ENCODE assay signal across 16 mouse cellular contexts in genomic region chr4:45495531-45496201, GRCm38 (mm10). TPM values are rescaled to one million over a fixed set of nuclear protein-coding genes. Genes with fewer than 3 reads are reported as not detected.
A peak's percentile ranks its signal among the peaks of the same experiment; 100 is the strongest.
DNase-seq lines count a peak whose midpoint lies in the region; ATAC-seq and TF ChIP-seq lines count a peak whose summit lies in the region.
"Had no signal": no experiment of that assay in that cellular context is flagged by ENCODE, and none has a peak within 500 bp of the region (broad histone marks: within the 10 kb centered on the region; RNA-seq: fewer than 3 reads in every experiment).

No protein-coding gene starts in this region.

- H3K4me2 ChIP-seq in heart, postnatal 0 days (ENCODE audit: low read depth, low read length) = no peak overlapping the region
- H3K4me2 ChIP-seq in embryonic facial prominence, embryonic 14.5 days (ENCODE audit: low read depth, low read length) = no peak overlapping the region
- H3K4me2 ChIP-seq in lung, embryonic 16.5 days (ENCODE audit: low read depth, low read length) = no peak overlapping the region
- H3K4me2 ChIP-seq: midbrain, embryonic 13.5 days had no signal

- no peaks in the 10 kb centered on the region for H3K36me3 ChIP-seq in heart, postnatal 0 days (replicated peaks; ENCODE audit: control insufficient read depth, insufficient read depth, low read length)
- H3K36me3 ChIP-seq in embryonic facial prominence, embryonic 10.5 days (replicated peaks) = no peaks in the 10 kb centered on the region
- no peaks in the 10 kb centered on the region for H3K36me3 ChIP-seq in embryonic facial prominence, embryonic 14.5 days (ENCODE audit: control insufficient read depth, insufficient read depth, low read length)
- H3K36me3 ChIP-seq in lung, embryonic 16.5 days (ENCODE audit: control insufficient read depth, insufficient read depth, low read length) = no peaks in the 10 kb centered on the region
- H3K36me3 ChIP-seq: midbrain, embryonic 13.5 days had no signal

- no peak for TF ChIP-seq EP300 in heart, postnatal 0 days (IDR thresholded peaks at IDR 0.05; ENCODE audit: low read depth)

- no peak overlapping the region for H3K4me3 ChIP-seq in heart, postnatal 0 days (ENCODE audit: low read depth, low read length)
- no peak overlapping the region for H3K4me3 ChIP-seq in embryonic facial prominence, embryonic 10.5 days
- H3K4me3 ChIP-seq in embryonic facial prominence, embryonic 14.5 days (ENCODE audit: low read depth, low read length) = no peak overlapping the region
- H3K4me3 ChIP-seq in lung, embryonic 16.5 days (ENCODE audit: low read length) = no peak overlapping the region
- H3K4me3 ChIP-seq in layer of hippocampus, adult 2 months = no peak overlapping the region
- H3K4me3 ChIP-seq: left cerebral cortex, adult 2 months; midbrain, embryonic 13.5 days had no signal

- DNase-seq in heart, postnatal 0 days (ENCODE audit: low spot score) = peak; percentile 30
- no peak for DNase-seq in heart, adult 8-10 months (ENCODE audit: low spot score)
- DNase-seq in embryonic facial prominence, embryonic 10.5 days (ENCODE audit: low spot score) = peak; percentile 43
- peak; percentile 74 for DNase-seq in embryonic facial prominence, embryonic 14.5 days (ENCODE audit: low spot score)
- no peak for DNase-seq in layer of hippocampus, adult 2 months (ENCODE audit: low spot score in 2 of 2)
- DNase-seq in cerebellum, adult 11 months = no peak
- DNase-seq: cerebellum, adult 9-11 months; gastrocnemius, postnatal 36 days; kidney, postnatal 36 days; right cerebral cortex, postnatal 4 days; thymus, postnatal 4 days had no signal

- H3K4me1 ChIP-seq in heart, postnatal 0 days (ENCODE audit: control insufficient read depth, insufficient read depth) = peaks cover 85% of the 10 kb centered on the region
- H3K4me1 ChIP-seq in embryonic facial prominence, embryonic 10.5 days = peaks cover 98% of the 10 kb centered on the region
- peaks cover 67% of the 10 kb centered on the region for H3K4me1 ChIP-seq in embryonic facial prominence, embryonic 14.5 days (ENCODE audit: control insufficient read depth, insufficient read depth, low read length)
- peaks cover 83% of the 10 kb centered on the region for H3K4me1 ChIP-seq in lung, embryonic 16.5 days (replicated peaks; ENCODE audit: control insufficient read depth, insufficient read depth, low read length)

- no peak for TF ChIP-seq CTCF in heart, postnatal 0 days (IDR thresholded peaks at IDR 0.05; ENCODE audit: low read depth)
- TF ChIP-seq CTCF in layer of hippocampus, adult 2 months (conservative IDR thresholded peaks at IDR 0.05) = no peak

- ATAC-seq in heart, postnatal 0 days (ENCODE audit: insufficient read depth, low read depth) = no peak; the same call in 1 of the 2 replicates
- peak; percentile 32; the same call in 1 of the 2 replicates for ATAC-seq in embryonic facial prominence, embryonic 14.5 days (ENCODE audit: low read depth)
- peak; percentile 65 for ATAC-seq in lung, embryonic 16.5 days (ENCODE audit: low read depth)
- ATAC-seq: midbrain, embryonic 13.5 days had no signal

- no peak overlapping the region for H3K9ac ChIP-seq in heart, postnatal 0 days (replicated peaks; ENCODE audit: low read depth, low read length)
- H3K9ac ChIP-seq in embryonic facial prominence, embryonic 14.5 days (ENCODE audit: low read depth, low read length) = no peak overlapping the region
- peak overlapping the region; percentile 33 for H3K9ac ChIP-seq in lung, embryonic 16.5 days (ENCODE audit: low read length)
- H3K9ac ChIP-seq: liver, embryonic 14.5 days; midbrain, embryonic 13.5 days had no signal

- H3K27me3 ChIP-seq in heart, postnatal 0 days (ENCODE audit: control insufficient read depth, insufficient read depth, low read length) = no peaks in the 10 kb centered on the region
- H3K27me3 ChIP-seq in embryonic facial prominence, embryonic 10.5 days (replicated peaks; ENCODE audit: low read depth, poor library complexity, severe bottlenecking) = peaks cover 32% of the 10 kb centered on the region; the same call in 1 of the 2 replicates
- H3K27me3 ChIP-seq in embryonic facial prominence, embryonic 14.5 days (replicated peaks; ENCODE audit: control insufficient read depth, insufficient read depth, low read length) = no peaks in the 10 kb centered on the region
- H3K27me3 ChIP-seq in lung, embryonic 16.5 days (ENCODE audit: control insufficient read depth, insufficient read depth, low read depth, low read length) = no peaks in the 10 kb centered on the region
- H3K27me3 ChIP-seq: CH12.LX had no signal

- no peaks in the 10 kb centered on the region for H3K9me3 ChIP-seq in heart, postnatal 0 days (replicated peaks; ENCODE audit: control insufficient read depth, low read length)
- no peaks in the 10 kb centered on the region for H3K9me3 ChIP-seq in embryonic facial prominence, embryonic 10.5 days
- H3K9me3 ChIP-seq in embryonic facial prominence, embryonic 14.5 days (ENCODE audit: control insufficient read depth, low read length) = no peaks in the 10 kb centered on the region
- no peaks in the 10 kb centered on the region for H3K9me3 ChIP-seq in lung, embryonic 16.5 days (ENCODE audit: control insufficient read depth, low read length)
- H3K9me3 ChIP-seq: midbrain, embryonic 13.5 days had no signal

- H3K27ac ChIP-seq in heart, postnatal 0 days (ENCODE audit: low read depth) = peak overlapping the region; percentile 77
- H3K27ac ChIP-seq in embryonic facial prominence, embryonic 10.5 days (replicated peaks) = peak overlapping the region; percentile 80; the same call in 1 of the 2 replicates
- H3K27ac ChIP-seq in embryonic facial prominence, embryonic 14.5 days (replicated peaks; ENCODE audit: low read depth, low read length) = peak overlapping the region; percentile 58; the same call in 1 of the 2 replicates
- H3K27ac ChIP-seq in lung, embryonic 16.5 days (ENCODE audit: low read length) = peak overlapping the region; percentile 83
- H3K27ac ChIP-seq in layer of hippocampus, adult 2 months = no peak overlapping the region
- H3K27ac ChIP-seq: left cerebral cortex, adult 2 months; liver, embryonic 14.5 days; midbrain, embryonic 13.5 days had no signal

- WGBS in heart, postnatal 0 days = 47% methylated on average over 8 of the region's 8 CpGs
- 45% methylated on average over 8 of the region's 8 CpGs for WGBS in embryonic facial prominence, embryonic 10.5 days
- WGBS in embryonic facial prominence, embryonic 14.5 days = 44% methylated on average over 6 of the region's 8 CpGs
- 32% methylated on average over 8 of the region's 8 CpGs for WGBS in lung, embryonic 16.5 days

RNA-seq across cellular contexts. Expression of gene Shb, which starts 36.6 kb away (rescaled TPM):
- 54.8 and 79.6 TPM in 2 replicates for total RNA-seq in heart, postnatal 0 days (2014; rRNA removed; ENCODE audit: low replicate concordance)
- polyA plus RNA-seq in heart, postnatal 0 days (2015; fragmentation: Nextera tagmentation; extraction: Ambion mirVana) = 6.5 and 7.4 TPM in 2 replicates
- total RNA-seq in heart, adult 8-10 months (2022) = 10 to 100 TPM; 23.7 to 44.2 (median 32.3) TPM
- polyA plus RNA-seq in embryonic facial prominence, embryonic 10.5 days (2016; fragmentation: Nextera tagmentation; extraction: Ambion mirVana) = 3.9 and 4.9 TPM in 2 replicates
- polyA plus RNA-seq in embryonic facial prominence, embryonic 14.5 days (2014; fragmentation: Nextera tagmentation; extraction: Ambion mirVana) = 9.7 and 11.3 TPM in 2 replicates
- 12.4 and 16.1 TPM in 2 replicates for polyA plus RNA-seq in lung, embryonic 16.5 days (2015; fragmentation: Nextera tagmentation; extraction: Ambion mirVana)
- total RNA-seq in layer of hippocampus, adult 2 months (2021) = 10 to 100 TPM; 14.1 to 18.8 TPM

Comparison
In these comparisons a context has a peak if more than half of its experiments do, and no peak if none do; other contexts are left out.
1. DNase-seq: peak in heart, postnatal 0 days (single experiment), embryonic facial prominence, embryonic 10.5 days (single experiment) and embryonic facial prominence, embryonic 14.5 days (single experiment); none in heart, adult 8-10 months (single experiment), layer of hippocampus, adult 2 months (0 of 2) and cerebellum, adult 11 months (single experiment).